Mouse (Mus musculus) hindbrain, embryonic 10.5 days (tissue): ENCODE measurements at regions not wholly inside any gene's neighbourhood (a gene's known extent, or its start where the extent isn't known, plus 50 kb on each side); places are given as distances from the start of the nearest gene placed in this dataset.

Source experiments
- DNase-seq: peaks from one replicate; pipeline ENCODE4 v3.0.0-alpha.2; 2017; ENCODE audit warnings: low spot score
- H3K27ac ChIP-seq: fragments of 300-500 bp; sonication (generic); 2 replicates; pipeline ENCODE4 v1.5.1; 2016; ENCODE audit warnings: mild to moderate bottlenecking, moderate library complexity
- H3K27me3 ChIP-seq: fragments of 300-500 bp; sonication (generic); 2 replicates; pipeline ENCODE4 v1.6.1; 2016; ENCODE audit warnings: mild to moderate bottlenecking; ENCODE audit not compliant: poor library complexity, insufficient read depth, severe bottlenecking
- H3K36me3 ChIP-seq: fragments of 300-500 bp; sonication (generic); 2 replicates; pipeline ENCODE4 v1.6.1; 2016; ENCODE audit warnings: mild to moderate bottlenecking, moderate library complexity
- H3K4me1 ChIP-seq: fragments of 300-500 bp; sonication (generic); replicated peaks from 2 replicates; pipeline ENCODE4 v1.6.1; 2016; ENCODE audit warnings: mild to moderate bottlenecking
- H3K4me3 ChIP-seq: fragments of 300-500 bp; sonication (generic); 2 replicates; pipeline ENCODE4 v1.5.1; 2016; ENCODE audit warnings: mild to moderate bottlenecking, moderate library complexity
- H3K9me3 ChIP-seq: fragments of 300-500 bp; sonication (generic); 2 replicates; pipeline ENCODE4 v1.6.1; 2016; ENCODE audit warnings: mild to moderate bottlenecking, moderate library complexity
- WGBS: fragments of 180-500 bp; shearing (Covaris S2); methylation state at CpG from one replicate; pipeline ENCODE4 v1.1.7; 2016; 5-methylcytosine and 5-hydroxymethylcytosine counted together

GRCm38 (mm10) chr1:159398643-159399042 is 124.9 kb upstream of the Tnr start:
- Histone ChIP-seq H3K36me3 (no peaks in the 10 kb centered on the region), H3K27me3 (no peaks in the 10 kb centered on the region), H3K27ac (no peak overlapping the region), H3K4me3 (no peak overlapping the region), H3K4me1 (0 out of 2 replicates have a peak, but pooled peaks cover 2% of the 10 kb centered on the region), H3K9me3 (no peaks in the 10 kb centered on the region)
- 93% methylated on average over 2 of the region's 2 CpGs for WGBS
- no peak for DNase-seq

DNA sequence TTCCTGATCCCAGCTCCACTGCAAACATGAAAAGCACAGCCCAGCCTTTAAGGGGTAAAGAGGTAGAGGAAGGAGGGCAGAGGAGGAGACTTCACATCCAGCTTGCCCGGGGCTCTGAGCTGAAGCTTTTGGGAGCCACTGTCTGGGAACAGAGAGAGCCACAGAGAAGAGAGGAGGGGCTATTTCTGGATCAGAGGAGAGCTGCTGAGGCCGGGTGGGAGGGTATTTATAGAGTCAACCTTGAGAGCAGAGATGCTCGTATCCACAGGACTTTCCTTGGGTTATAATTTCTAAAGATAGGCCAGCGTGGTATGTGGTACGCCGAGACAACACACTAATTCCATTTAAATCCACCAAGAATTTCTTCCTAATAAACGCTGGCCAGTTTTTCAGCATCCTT is 117.3 kb upstream of the Tnr start:
- WGBS, result 79% methylated on average over 7 of the region's 7 CpGs
- H3K4me1 ChIP-seq, result peaks cover 8% of the 10 kb centered on the region
- no peak overlapping the region for H3K4me3 ChIP-seq
- H3K27ac ChIP-seq, result no peak overlapping the region
- no peaks in the 10 kb centered on the region for H3K27me3 ChIP-seq
- H3K36me3 ChIP-seq, result no peaks in the 10 kb centered on the region
- DNase-seq, result no peak
- no peaks in the 10 kb centered on the region for H3K9me3 ChIP-seq

- no peak overlapping the region for H3K27ac ChIP-seq
- no peaks in the 10 kb centered on the region for H3K27me3 ChIP-seq
- H3K36me3 ChIP-seq, result no peaks in the 10 kb centered on the region
- no peak for DNase-seq
- no peaks in the 10 kb centered on the region for H3K9me3 ChIP-seq
- peaks cover 8% of the 10 kb centered on the region for H3K4me1 ChIP-seq
- no peak overlapping the region for H3K4me3 ChIP-seq
These were observed 116.8 kb upstream of the Tnr start for GRCm38 (mm10) chr1:159406781-159407180.

GRCm38 (mm10) chr1:159413374-159413773 is 110.2 kb upstream of the Tnr start:
- peak; percentile 17 for DNase-seq
- H3K27ac ChIP-seq, result peak overlapping the region; percentile 75; the same call in 1 of the 2 replicates
- H3K4me3 ChIP-seq, result no peak overlapping the region
- H3K36me3 ChIP-seq, result no peaks in the 10 kb centered on the region
- WGBS, result 55% methylated on average over 5 of the region's 5 CpGs
- H3K9me3 ChIP-seq, result no peaks in the 10 kb centered on the region
- H3K4me1 ChIP-seq, result peaks cover 7% of the 10 kb centered on the region
- no peaks in the 10 kb centered on the region for H3K27me3 ChIP-seq

- Histone ChIP-seq H3K4me1 (peaks cover 7% of the 10 kb centered on the region), H3K36me3 (no peaks in the 10 kb centered on the region), H3K27me3 (no peaks in the 10 kb centered on the region), H3K27ac (no peak overlapping the region), H3K4me3 (no peak overlapping the region), H3K9me3 (no peaks in the 10 kb centered on the region)
- 77% methylated on average over 3 of the region's 3 CpGs for WGBS
- DNase-seq, result no peak
These were observed 107.9 kb upstream of the Tnr start for GRCm38 (mm10) chr1:159415656-159416055.

GRCm38 (mm10) chr1:159417176-159417575 is 106.4 kb upstream of the Tnr start:
- H3K36me3 ChIP-seq, result no peaks in the 10 kb centered on the region
- no peak for DNase-seq
- no peak overlapping the region for H3K27ac ChIP-seq
- H3K4me3 ChIP-seq, result no peak overlapping the region
- H3K9me3 ChIP-seq, result no peaks in the 10 kb centered on the region
- peaks cover 7% of the 10 kb centered on the region for H3K4me1 ChIP-seq
- no peaks in the 10 kb centered on the region for H3K27me3 ChIP-seq
- 91% methylated on average over 5 of the region's 5 CpGs for WGBS

DNA sequence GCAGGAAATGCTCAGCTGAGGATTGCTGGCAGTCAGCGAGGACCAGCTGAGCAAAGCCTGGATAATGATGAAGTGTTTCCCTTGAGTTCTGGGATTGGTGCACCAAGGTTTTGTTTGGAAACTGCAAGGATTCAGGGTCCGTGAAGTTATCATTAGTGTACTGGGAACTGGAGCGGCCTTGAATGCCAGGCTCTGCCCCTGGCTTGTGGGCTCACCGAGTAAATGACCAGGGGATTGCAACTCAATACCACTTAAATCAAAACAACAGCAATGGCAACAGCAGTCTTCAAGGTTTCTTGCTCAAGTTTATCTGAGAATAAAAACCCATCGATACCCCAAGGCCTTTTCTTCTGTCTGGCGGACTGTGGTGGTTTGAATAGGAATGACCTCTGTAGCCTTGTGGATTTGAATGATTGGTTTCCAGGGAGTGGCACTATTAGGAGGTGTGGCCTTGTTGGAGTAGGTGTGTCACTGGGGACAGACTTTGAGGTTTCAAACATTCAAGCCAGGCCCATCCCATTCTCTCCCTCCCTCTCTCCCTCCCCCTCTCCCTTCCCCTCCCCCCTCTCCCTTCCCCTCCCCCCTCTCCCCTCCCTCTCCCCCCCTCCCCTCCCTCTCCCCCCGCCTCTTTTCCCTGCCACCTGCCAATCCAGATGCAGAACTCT is 104.1 kb upstream of the Tnr start:
- 82% methylated on average over 6 of the region's 7 CpGs for WGBS
- Histone ChIP-seq H3K36me3 (no peaks in the 10 kb centered on the region), H3K27ac (no peak overlapping the region), H3K4me1 (no peaks in the 10 kb centered on the region; the same call in none of the 2 replicates), H3K27me3 (no peaks in the 10 kb centered on the region), H3K4me3 (no peak overlapping the region), H3K9me3 (no peaks in the 10 kb centered on the region)
- DNase-seq, result no peak

- no peaks in the 10 kb centered on the region for H3K36me3 ChIP-seq
- WGBS, result 94% methylated on average over 5 of the region's 5 CpGs
- H3K27ac ChIP-seq, result no peak overlapping the region
These were observed 103.4 kb upstream of the Tnr start for GRCm38 (mm10) chr1:159420189-159420588.

DNA sequence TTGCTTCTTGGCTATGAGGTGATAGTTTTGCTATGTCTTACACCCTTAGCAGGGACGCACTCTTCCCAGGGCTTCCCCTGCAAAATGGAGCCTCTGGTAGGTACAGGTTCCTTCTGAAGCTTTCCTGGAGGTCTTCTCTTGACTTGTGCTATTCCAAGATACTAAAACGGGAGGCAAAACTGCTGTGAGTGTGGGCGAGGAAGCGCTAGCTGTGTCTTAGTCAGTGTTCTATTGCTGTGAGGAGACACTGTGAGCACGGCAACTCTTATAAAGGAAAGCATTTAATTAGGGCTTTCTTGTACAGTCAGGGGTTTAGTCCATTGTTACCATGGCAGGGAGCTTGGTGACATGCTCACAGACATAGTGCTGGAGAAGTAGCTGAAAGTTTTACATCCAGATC is 99.9 kb upstream of the Tnr start:
- 91% methylated on average over 5 of the region's 5 CpGs for whole genome bisulfite sequencing
- Histone ChIP-seq H3K9me3 (no peaks in the 10 kb centered on the region), H3K27ac (no peak overlapping the region), H3K4me3 (no peak overlapping the region), H3K27me3 (no peaks in the 10 kb centered on the region), H3K4me1 (no peaks in the 10 kb centered on the region; the same call in 1 of the 2 replicates), H3K36me3 (no peaks in the 10 kb centered on the region)
- no peak for DNase-seq

More at GRCm38 (mm10) chr1:159420189-159420588, 103.4 kb upstream of the Tnr start:
- H3K4me3 ChIP-seq, result no peak overlapping the region
- H3K4me1 ChIP-seq, result no peaks in the 10 kb centered on the region; the same call in none of the 2 replicates
- H3K9me3 ChIP-seq, result no peaks in the 10 kb centered on the region
- no peaks in the 10 kb centered on the region for H3K27me3 ChIP-seq
- DNase-seq, result no peak

GRCm38 (mm10) chr1:159429926-159430325 is 93.6 kb upstream of the Tnr start:
- H3K36me3 ChIP-seq, result no peaks in the 10 kb centered on the region
- H3K4me3 ChIP-seq, result no peak overlapping the region
- H3K9me3 ChIP-seq, result no peaks in the 10 kb centered on the region
- no peak overlapping the region for H3K27ac ChIP-seq
- no peaks in the 10 kb centered on the region for H3K27me3 ChIP-seq
- DNase-seq, result no peak
- H3K4me1 ChIP-seq, result no peaks in the 10 kb centered on the region

DNA sequence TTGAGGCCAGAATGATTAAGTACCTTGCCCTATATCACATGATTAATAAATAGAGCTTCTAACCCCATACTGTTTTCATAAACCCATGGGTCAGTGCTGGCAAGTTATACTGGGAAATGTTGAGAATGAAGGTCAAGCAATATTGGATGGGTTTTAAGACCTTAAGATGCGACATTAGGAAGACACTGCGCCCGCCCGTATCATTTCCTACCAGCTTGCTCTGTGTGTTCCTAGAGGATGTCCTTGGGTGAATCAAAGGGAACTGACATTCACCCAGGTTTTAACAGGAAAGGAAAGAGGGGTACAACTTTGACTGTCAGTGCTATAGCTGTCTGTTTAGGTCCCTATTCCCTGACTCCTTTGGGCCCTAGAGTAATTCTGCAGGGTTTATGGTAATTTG is 90.0 kb upstream of the Tnr start:
- DNase-seq, result no peak
- Histone ChIP-seq H3K27me3 (no peaks in the 10 kb centered on the region), H3K27ac (no peak overlapping the region), H3K36me3 (no peaks in the 10 kb centered on the region), H3K4me3 (no peak overlapping the region), H3K4me1 (no peaks in the 10 kb centered on the region), H3K9me3 (no peaks in the 10 kb centered on the region)
- 92% methylated on average over 4 of the region's 4 CpGs for WGBS

DNA sequence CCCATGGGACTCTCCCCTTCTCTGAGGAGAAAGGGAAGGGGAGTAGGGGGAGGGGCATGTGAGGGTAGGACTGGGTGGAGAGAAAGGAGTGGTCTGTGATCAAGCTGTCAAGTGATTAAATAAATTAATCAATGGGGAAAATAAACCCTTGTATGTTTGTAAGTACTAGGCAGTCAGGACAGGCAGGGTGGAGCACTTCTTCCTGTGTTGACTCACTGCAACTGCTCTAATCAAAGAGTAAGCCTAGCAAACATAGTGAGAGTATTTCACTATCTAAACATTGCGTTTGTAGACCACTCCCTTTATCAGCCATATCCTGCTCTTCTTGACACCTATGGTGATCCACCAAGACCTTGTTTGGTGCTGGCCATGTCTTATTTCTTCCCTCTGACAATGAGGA is 82.8 kb upstream of the Tnr start:
- DNase-seq, result no peak
- H3K36me3 ChIP-seq, result no peaks in the 10 kb centered on the region
- no peak overlapping the region for H3K27ac ChIP-seq
- no peaks in the 10 kb centered on the region for H3K4me1 ChIP-seq
- 85% methylated on average over 1 of the region's 1 CpGs for WGBS
- H3K27me3 ChIP-seq, result no peaks in the 10 kb centered on the region
- no peaks in the 10 kb centered on the region for H3K9me3 ChIP-seq
- no peak overlapping the region for H3K4me3 ChIP-seq

GRCm38 (mm10) chr1:159444093-159444492 is 79.5 kb upstream of the Tnr start:
- Histone ChIP-seq H3K36me3 (no peaks in the 10 kb centered on the region), H3K4me1 (no peaks in the 10 kb centered on the region), H3K9me3 (no peaks in the 10 kb centered on the region), H3K27ac (no peak overlapping the region), H3K27me3 (no peaks in the 10 kb centered on the region), H3K4me3 (no peak overlapping the region)
- DNase-seq, result no peak
- 86% methylated on average over 1 of the region's 1 CpGs for WGBS

DNA sequence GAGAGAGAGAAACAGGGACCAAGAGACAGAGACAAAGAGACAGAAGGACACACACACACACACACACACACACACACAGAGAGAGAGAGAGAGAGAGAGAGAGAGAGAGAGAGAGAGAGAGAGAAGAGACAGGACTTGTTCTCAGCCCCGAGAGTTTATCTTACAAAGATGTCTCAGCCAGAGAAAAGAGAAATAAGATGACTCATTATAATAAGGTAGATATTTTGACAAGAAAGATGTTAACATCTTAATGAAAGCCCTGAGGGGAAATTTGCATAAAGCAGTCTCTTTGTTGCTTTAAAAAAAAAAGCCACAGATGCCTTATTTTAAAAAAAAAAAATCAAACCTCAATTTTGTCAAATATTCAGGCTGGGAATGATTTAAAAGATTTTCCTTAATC is 78.1 kb upstream of the Tnr start:
- Histone ChIP-seq H3K4me1 (no peaks in the 10 kb centered on the region), H3K36me3 (no peaks in the 10 kb centered on the region), H3K9me3 (no peaks in the 10 kb centered on the region), H3K27me3 (no peaks in the 10 kb centered on the region), H3K4me3 (no peak overlapping the region), H3K27ac (no peak overlapping the region)
- WGBS, result 38% methylated on average over 1 of the region's 1 CpGs
- DNase-seq, result no peak
